Mouse (Mus musculus): ENCODE measurements around the gene Slc36a2.
A peak's percentile ranks its signal among the peaks of the same experiment; 100 is the strongest.

Gene Slc36a2

GRCm38 (mm10) chr11:55187292-55187691, 2.4 kb upstream of the Slc36a2 start:
- peak; percentile 25 for DNase-seq (ENCODE audit: extremely low read depth, insufficient read length, low spot score)

- DNase-seq (ENCODE audit: extremely low read depth, insufficient read length, low spot score) = no peak
Measured at GRCm38 (mm10) chr11:55184246-55184645, 631 bp downstream of the Slc36a2 start.

- no peak for DNase-seq (ENCODE audit: extremely low read depth, insufficient read length, low spot score)
Measured at GRCm38 (mm10) chr11:55183124-55183523, 1.8 kb downstream of the Slc36a2 start.

- DNase-seq (ENCODE audit: extremely low read depth, insufficient read length, low spot score) = no peak
Measured at GRCm38 (mm10) chr11:55179856-55180255, 5.0 kb downstream of the Slc36a2 start.

- no peak for DNase-seq (ENCODE audit: extremely low read depth, insufficient read length, low spot score)
Measured at GRCm38 (mm10) chr11:55178830-55179229, 6.0 kb downstream of the Slc36a2 start.

GRCm38 (mm10) chr11:55170501-55170900, 14.4 kb downstream of the Slc36a2 start:
- DNase-seq (ENCODE audit: extremely low read depth, insufficient read length, low spot score) = no peak

GRCm38 (mm10) chr11:55168914-55169313, 16.0 kb downstream of the Slc36a2 start:
- DNase-seq (ENCODE audit: extremely low read depth, insufficient read length, low spot score) = no peak

- DNase-seq (ENCODE audit: extremely low read depth, insufficient read length, low spot score) = no peak
Measured at GRCm38 (mm10) chr11:55168504-55168903, 16.4 kb downstream of the Slc36a2 start.

- DNase-seq (ENCODE audit: extremely low read depth, insufficient read length, low spot score) = no peak
Measured at GRCm38 (mm10) chr11:55165748-55166147, 19.1 kb downstream of the Slc36a2 start.

GRCm38 (mm10) chr11:55164723-55165122, 20.2 kb downstream of the Slc36a2 start:
- peak; percentile 19 for DNase-seq (ENCODE audit: extremely low read depth, insufficient read length, low spot score)

- DNase-seq (ENCODE audit: extremely low read depth, insufficient read length, low spot score) = peak; percentile 16
Measured at GRCm38 (mm10) chr11:55162670-55163069, 22.2 kb downstream of the Slc36a2 start.

GRCm38 (mm10) chr11:55158785-55159359, 26.0 kb downstream of the Slc36a2 start:
- peak; percentile 29 for DNase-seq (ENCODE audit: extremely low read depth, insufficient read length, low spot score)

- DNase-seq (ENCODE audit: extremely low read depth, insufficient read length, low spot score) = no peak
Measured at GRCm38 (mm10) chr11:55155070-55155421, 29.8 kb downstream of the Slc36a2 start.

GRCm38 (mm10) chr11:55154398-55155069, 30.3 kb downstream of the Slc36a2 start:
- no peak for DNase-seq (ENCODE audit: extremely low read depth, insufficient read length, low spot score)

- DNase-seq (ENCODE audit: extremely low read depth, insufficient read length, low spot score) = no peak
Measured at GRCm38 (mm10) chr11:55151608-55152007, 33.3 kb downstream of the Slc36a2 start, which contains the start of gene Slc36a3. TSS of gene Slc36a3 (minus strand) at chr11:55151708.

- DNase-seq (ENCODE audit: extremely low read depth, insufficient read length, low spot score) = no peak
Measured at GRCm38 (mm10) chr11:55148461-55148860, 36.4 kb downstream of the Slc36a2 start.

GRCm38 (mm10) chr11:55147423-55147822, 37.5 kb downstream of the Slc36a2 start:
- DNase-seq (ENCODE audit: extremely low read depth, insufficient read length, low spot score) = no peak

- no peak for DNase-seq (ENCODE audit: extremely low read depth, insufficient read length, low spot score)
Measured at GRCm38 (mm10) chr11:55146855-55147254, 38.0 kb downstream of the Slc36a2 start.

- DNase-seq (ENCODE audit: extremely low read depth, insufficient read length, low spot score) = no peak
Measured at GRCm38 (mm10) chr11:55144011-55144410, 40.9 kb downstream of the Slc36a2 start.

- no peak for DNase-seq (ENCODE audit: extremely low read depth, insufficient read length, low spot score)
Measured at GRCm38 (mm10) chr11:55141502-55141901, 43.4 kb downstream of the Slc36a2 start.

- no peak for DNase-seq (ENCODE audit: extremely low read depth, insufficient read length, low spot score)
Measured at GRCm38 (mm10) chr11:55137646-55138045, 47.2 kb downstream of the Slc36a2 start.

GRCm38 (mm10) chr11:55136770-55137547, 47.9 kb downstream of the Slc36a2 start:
- no peak for DNase-seq (ENCODE audit: extremely low read depth, insufficient read length, low spot score)
